Mouse (Mus musculus) bone marrow, adult 2 months (tissue): ENCODE results near the gene Kcnh1.

Source experiments
- CTCF ChIP-seq: fragments of 200-500 bp; IDR thresholded peaks from 2 replicates; pipeline ENCODE4 v1.5.1; 2011; ENCODE audit warnings: low read length, control low read depth; ENCODE audit not compliant: control insufficient read depth, insufficient read depth
- POLR2A ChIP-seq: fragments of 200-500 bp; IDR thresholded peaks from 2 replicates; pipeline ENCODE4 v1.6.1; 2011; ENCODE audit warnings: low read depth, mild to moderate bottlenecking, control low read depth, low read length, borderline replicate concordance; ENCODE audit not compliant: control insufficient read depth

GRCm38 (mm10) chr1:192311851-192312438 is 121.4 kb downstream of the Kcnh1 start:
- TF ChIP-seq CTCF = no peak
- no peak for TF ChIP-seq POLR2A
